Mouse (Mus musculus) urinary bladder, postnatal 14 days (tissue): ENCODE results near the gene Nxpe4.
"Not testable (repeated sequence)": the region's sequence is repeated elsewhere in the genome, so short reads cannot be mapped to it uniquely, and the experiment has no call there.

Experiments used
- DNase-seq: peaks from one replicate; pipeline ENCODE4 v3.0.0; 2021; ENCODE audit warnings: low spot score

Gene Nxpe4

GRCm38 (mm10) chr9:48410217-48411035 is 248.6 kb downstream of the Nxpe4 start:
- DNase-seq = no peak

- no peak for DNase-seq
Measured at GRCm38 (mm10) chr9:48413591-48413990, 251.8 kb downstream of the Nxpe4 start.

- not testable (repeated sequence) for DNase-seq
Measured at GRCm38 (mm10) chr9:48417366-48417765, 255.5 kb downstream of the Nxpe4 start.

GRCm38 (mm10) chr9:48417994-48418393 is 256.2 kb downstream of the Nxpe4 start:
- DNase-seq = no peak

GRCm38 (mm10) chr9:48418397-48418796 is 256.6 kb downstream of the Nxpe4 start:
- no peak for DNase-seq

GRCm38 (mm10) chr9:48418829-48419228 is 257.0 kb downstream of the Nxpe4 start:
- DNase-seq = no peak

GRCm38 (mm10) chr9:48420437-48420836 is 258.6 kb downstream of the Nxpe4 start:
- no peak for DNase-seq

- DNase-seq = no peak
Measured at GRCm38 (mm10) chr9:48421029-48421428, 259.2 kb downstream of the Nxpe4 start.

GRCm38 (mm10) chr9:48421561-48421960 is 259.7 kb downstream of the Nxpe4 start:
- DNase-seq = no peak

- no peak for DNase-seq
Measured at GRCm38 (mm10) chr9:48422382-48422781, 260.6 kb downstream of the Nxpe4 start.

- DNase-seq = no peak
Measured at GRCm38 (mm10) chr9:48423256-48423655, 261.4 kb downstream of the Nxpe4 start.

- DNase-seq = no peak
Measured at GRCm38 (mm10) chr9:48427176-48427575, 265.4 kb downstream of the Nxpe4 start.

- no peak for DNase-seq
Measured at GRCm38 (mm10) chr9:48432449-48432848, 270.6 kb downstream of the Nxpe4 start.

GRCm38 (mm10) chr9:48443873-48444272 is 282.1 kb downstream of the Nxpe4 start:
- DNase-seq = no peak

GRCm38 (mm10) chr9:48444821-48445220 is 283.0 kb downstream of the Nxpe4 start:
- DNase-seq = no peak

GRCm38 (mm10) chr9:48447783-48448209 is 286.0 kb downstream of the Nxpe4 start:
- no peak for DNase-seq
